Mouse (Mus musculus): ENCODE results near the gene Cldn3. TPM values are rescaled to one million over a fixed set of nuclear protein-coding genes. Genes with fewer than 3 reads are reported as not detected.
"Not testable (repeated sequence)": the region's sequence is repeated elsewhere in the genome, so short reads cannot be mapped to it uniquely, and the experiment has no call there.

The Cldn3 gene
- polyA plus RNA-seq, 1 experiment from 2014 or later, result 1.2 TPM

DNA sequence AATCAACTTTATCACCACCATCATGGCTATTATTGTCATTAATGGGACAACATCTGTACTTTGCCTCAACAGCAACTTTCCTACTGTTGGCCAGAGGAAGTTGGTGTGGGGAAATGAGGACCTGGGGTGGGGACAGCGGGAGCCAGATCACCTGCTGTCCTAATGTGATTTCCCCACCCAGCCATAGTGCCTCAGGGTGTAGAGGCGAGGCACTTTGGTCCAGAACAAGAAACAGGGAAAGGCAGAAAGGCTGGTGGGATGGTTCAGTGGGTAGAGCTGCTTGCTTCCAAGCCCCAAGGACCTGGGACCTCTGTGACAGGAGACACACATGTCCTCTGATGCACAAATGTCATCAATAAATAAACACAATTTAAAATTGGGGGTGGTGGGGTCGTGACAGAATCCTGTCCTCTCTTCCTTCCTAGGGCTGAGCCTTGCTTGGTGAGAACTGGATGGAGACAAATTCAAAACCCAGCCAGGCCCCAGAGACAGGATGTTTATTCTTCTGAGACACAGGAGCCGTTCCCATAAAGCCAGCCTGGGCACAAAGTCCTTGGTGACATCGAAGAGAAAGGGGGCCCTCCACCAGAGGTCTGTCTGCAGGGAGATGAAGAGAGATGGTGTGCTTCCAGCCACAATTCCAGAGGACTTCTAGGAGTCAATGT is 38.5 kb upstream of the Cldn3 start:
- H3K9ac ChIP-seq, result no peak overlapping the region
- WGBS (ENCODE audit: insufficient replicate concordance), result 31% methylated on average over 5 of the region's 5 CpGs

GRCm38 (mm10) chr5:134948085-134948439 is 38.0 kb upstream of the Cldn3 start:
- Histone ChIP-seq H3K27me3 (peaks cover 38% of the 10 kb centered on the region), H3K36me3 (replicated peaks) (no peaks in the 10 kb centered on the region), H3K9me3 (replicated peaks) (no peaks in the 10 kb centered on the region), H3K4me2 (no peak overlapping the region), H3K27ac (replicated peaks) (no peak overlapping the region), H3K4me1 (replicated peaks) (peaks cover 35% of the 10 kb centered on the region), H3K9ac (no peak overlapping the region), H3K4me3 (replicated peaks) (no peak overlapping the region)
- 41% methylated on average over 4 of the region's 4 CpGs for WGBS (ENCODE audit: insufficient replicate concordance)
- ATAC-seq (ENCODE audit: insufficient read depth), result no peak

More for the DNA sequence above, 38.5 kb upstream of the Cldn3 start:
- no peak for ATAC-seq (ENCODE audit: insufficient read depth)
- Histone ChIP-seq H3K36me3 (replicated peaks) (no peaks in the 10 kb centered on the region), H3K9me3 (replicated peaks) (no peaks in the 10 kb centered on the region), H3K27ac (replicated peaks) (no peak overlapping the region), H3K4me2 (no peak overlapping the region), H3K4me3 (replicated peaks) (no peak overlapping the region), H3K27me3 (peaks cover 33% of the 10 kb centered on the region), H3K4me1 (replicated peaks) (peaks cover 40% of the 10 kb centered on the region)

DNA sequence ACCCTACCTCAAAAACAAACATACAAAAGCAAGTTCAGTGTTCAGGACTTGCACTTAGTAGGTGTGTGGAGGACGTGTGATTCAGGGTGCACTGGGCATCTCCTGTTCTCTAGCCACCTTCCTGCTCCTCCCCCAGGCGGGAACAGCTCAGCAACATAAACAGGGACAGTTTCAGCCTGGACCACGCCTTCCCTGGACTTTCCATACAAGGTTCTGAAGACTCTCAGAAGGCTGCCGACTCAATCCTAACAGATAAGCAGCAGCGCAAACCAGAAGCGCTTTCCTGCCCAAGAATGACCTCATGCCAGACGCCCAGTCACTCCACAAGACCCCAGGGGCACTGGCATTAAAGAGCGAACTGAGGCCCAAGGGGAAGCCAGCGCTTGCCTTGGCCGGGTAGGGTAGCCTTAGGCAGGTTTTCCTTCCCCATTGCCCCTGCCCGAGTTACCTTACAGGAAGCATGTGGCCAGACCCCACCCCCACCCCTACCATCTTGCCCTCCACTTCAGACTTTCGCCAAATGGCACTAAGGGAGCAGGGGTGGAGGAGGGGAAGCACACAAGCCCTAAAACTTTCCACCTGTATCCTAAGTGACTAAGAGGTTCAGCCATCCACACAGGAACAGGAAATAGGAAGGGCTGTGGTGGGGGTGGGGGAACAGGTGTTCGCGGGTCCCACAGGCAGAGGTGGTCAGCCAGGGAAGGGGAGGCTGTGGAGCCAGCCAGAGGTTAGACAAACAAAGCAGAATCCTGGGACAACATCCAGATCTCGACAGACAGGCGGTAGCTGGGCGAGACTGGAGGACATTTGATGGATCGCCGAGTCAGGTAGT is 34.7 kb upstream of the Cldn3 start:
- no peaks in the 10 kb centered on the region for H3K9me3 ChIP-seq (replicated peaks)
- H3K9ac ChIP-seq, result no peak overlapping the region
- H3K4me3 ChIP-seq (replicated peaks), result no peak overlapping the region
- peaks cover 28% of the 10 kb centered on the region for H3K27me3 ChIP-seq
- H3K36me3 ChIP-seq (replicated peaks), result no peaks in the 10 kb centered on the region
- no peak overlapping the region for H3K27ac ChIP-seq (replicated peaks)
- 12% methylated on average over 19 of the region's 19 CpGs for WGBS (ENCODE audit: insufficient replicate concordance)
- peak overlapping the region; percentile 25; the same call in 1 of the 2 replicates for H3K4me2 ChIP-seq
- peaks cover 22% of the 10 kb centered on the region for H3K4me1 ChIP-seq (replicated peaks)
- no peak for ATAC-seq (ENCODE audit: insufficient read depth)

- no peak overlapping the region for H3K4me3 ChIP-seq (replicated peaks)
- 0 out of 2 replicates have a peak, but pooled peaks cover 15% of the 10 kb centered on the region for H3K27me3 ChIP-seq
- no peak overlapping the region for H3K9ac ChIP-seq
- H3K27ac ChIP-seq (replicated peaks), result no peak overlapping the region
- H3K36me3 ChIP-seq (replicated peaks), result no peaks in the 10 kb centered on the region
- ATAC-seq (ENCODE audit: insufficient read depth), result no peak
- no peaks in the 10 kb centered on the region for H3K9me3 ChIP-seq (replicated peaks)
- H3K4me1 ChIP-seq (replicated peaks), result peaks cover 10% of the 10 kb centered on the region
- WGBS (ENCODE audit: insufficient replicate concordance), result 62% methylated on average over 5 of the region's 5 CpGs
- no peak overlapping the region for H3K4me2 ChIP-seq
These were observed 30.5 kb upstream of the Cldn3 start for GRCm38 (mm10) chr5:134955491-134955890.

DNA sequence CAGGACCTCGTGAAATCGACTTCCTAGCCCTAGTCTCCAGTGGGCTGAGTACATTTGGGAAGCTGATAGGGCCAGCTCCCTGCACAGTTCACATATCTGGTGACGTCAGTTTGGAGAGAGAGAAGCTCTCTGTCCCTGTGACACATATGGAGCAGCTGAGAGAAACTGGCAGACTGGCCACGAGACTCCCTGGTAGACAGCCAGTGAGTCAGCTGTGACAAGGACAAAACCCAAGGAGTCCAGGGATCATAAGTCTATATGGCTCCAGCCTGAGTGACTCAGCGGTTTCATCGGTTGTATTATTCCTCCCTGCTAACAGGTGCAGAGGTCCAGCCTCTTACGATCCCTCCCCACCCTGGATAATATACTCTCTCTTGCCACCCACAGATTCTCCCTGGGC is 26.9 kb upstream of the Cldn3 start:
- no peak overlapping the region for H3K4me2 ChIP-seq
- H3K9ac ChIP-seq, result no peak overlapping the region
- H3K27ac ChIP-seq (replicated peaks), result no peak overlapping the region
- no peaks in the 10 kb centered on the region; the same call in 1 of the 2 replicates for H3K4me1 ChIP-seq (replicated peaks)
- no peak overlapping the region for H3K4me3 ChIP-seq (replicated peaks)
- no peaks in the 10 kb centered on the region for H3K36me3 ChIP-seq (replicated peaks)
- 57% methylated on average over 7 of the region's 7 CpGs for whole genome bisulfite sequencing (ENCODE audit: insufficient replicate concordance)
- no peak for ATAC-seq (ENCODE audit: insufficient read depth)
- H3K9me3 ChIP-seq (replicated peaks), result no peaks in the 10 kb centered on the region
- H3K27me3 ChIP-seq, result no peaks in the 10 kb centered on the region

DNA sequence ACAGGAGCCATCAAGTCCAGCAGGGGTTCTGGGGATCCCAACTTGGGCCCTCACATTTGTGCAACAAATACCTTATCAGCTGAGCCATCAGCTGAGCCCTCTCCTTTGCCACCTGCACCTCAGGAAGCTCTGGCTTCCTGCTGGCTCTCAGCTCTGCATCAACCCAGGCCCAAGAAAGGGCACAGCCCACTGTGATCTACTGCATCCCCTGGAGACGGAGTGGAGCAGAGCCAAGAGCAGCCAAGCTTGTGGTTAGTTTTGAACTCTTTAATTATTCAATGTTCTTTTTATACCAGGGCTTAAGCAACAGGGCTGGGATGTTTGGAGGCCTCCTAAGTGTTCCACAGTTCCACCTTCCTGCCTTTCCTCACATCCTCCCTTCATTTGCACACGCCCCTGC is 25.6 kb upstream of the Cldn3 start:
- H3K4me1 ChIP-seq (replicated peaks), result peaks cover 3% of the 10 kb centered on the region
- H3K9me3 ChIP-seq (replicated peaks), result no peaks in the 10 kb centered on the region
- H3K27me3 ChIP-seq, result no peaks in the 10 kb centered on the region
- no peak overlapping the region for H3K9ac ChIP-seq
- no peak overlapping the region for H3K4me3 ChIP-seq (replicated peaks)
- 66% methylated on average over 2 of the region's 2 CpGs for WGBS (ENCODE audit: insufficient replicate concordance)
- H3K27ac ChIP-seq (replicated peaks), result no peak overlapping the region
- H3K4me2 ChIP-seq, result no peak overlapping the region
- ATAC-seq (ENCODE audit: insufficient read depth), result no peak
- no peaks in the 10 kb centered on the region for H3K36me3 ChIP-seq (replicated peaks)

- WGBS (ENCODE audit: insufficient replicate concordance), result 74% methylated on average over 2 of the region's 2 CpGs
- Histone ChIP-seq H3K9ac (no peak overlapping the region), H3K9me3 (replicated peaks) (no peaks in the 10 kb centered on the region), H3K27me3 (peaks cover 2% of the 10 kb centered on the region; the same call in 1 of the 2 replicates), H3K36me3 (replicated peaks) (no peaks in the 10 kb centered on the region), H3K4me1 (replicated peaks) (peaks cover 13% of the 10 kb centered on the region), H3K27ac (replicated peaks) (no peak overlapping the region), H3K4me2 (no peak overlapping the region), H3K4me3 (replicated peaks) (no peak overlapping the region)
- ATAC-seq (ENCODE audit: insufficient read depth), result no peak
These were observed 24.5 kb upstream of the Cldn3 start for GRCm38 (mm10) chr5:134961519-134961918.

- 28% methylated on average over 5 of the region's 5 CpGs for WGBS (ENCODE audit: insufficient replicate concordance)
- Histone ChIP-seq H3K4me2 (no peak overlapping the region), H3K4me3 (replicated peaks) (no peak overlapping the region), H3K27me3 (peaks cover 14% of the 10 kb centered on the region), H3K27ac (replicated peaks) (no peak overlapping the region), H3K9ac (no peak overlapping the region), H3K9me3 (replicated peaks) (no peaks in the 10 kb centered on the region), H3K4me1 (replicated peaks) (peaks cover 15% of the 10 kb centered on the region), H3K36me3 (replicated peaks) (no peaks in the 10 kb centered on the region)
- ATAC-seq (ENCODE audit: insufficient read depth), result no peak
These were observed 22.5 kb upstream of the Cldn3 start for GRCm38 (mm10) chr5:134963546-134963945.

DNA sequence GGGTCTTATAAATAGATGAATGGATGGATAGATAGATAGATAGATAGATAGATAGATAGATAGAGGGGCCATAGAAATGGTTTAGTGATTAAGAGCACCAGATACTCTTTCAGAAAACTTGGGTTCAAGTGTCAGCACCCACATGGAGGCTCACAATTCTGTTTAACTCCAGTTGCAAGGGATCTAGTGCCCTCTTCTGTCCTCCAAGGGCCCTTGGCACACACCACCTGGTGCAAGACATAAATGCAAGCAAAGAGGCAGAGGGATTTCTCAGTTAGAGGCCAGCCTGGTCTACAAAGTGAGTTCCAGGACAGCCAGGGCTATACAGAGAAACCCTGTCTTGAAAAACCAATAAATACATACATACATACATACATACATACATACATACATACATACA is 21.4 kb upstream of the Cldn3 start:
- H3K27me3 ChIP-seq, result peaks cover 14% of the 10 kb centered on the region
- not testable (repeated sequence) for H3K4me2 ChIP-seq

DNA sequence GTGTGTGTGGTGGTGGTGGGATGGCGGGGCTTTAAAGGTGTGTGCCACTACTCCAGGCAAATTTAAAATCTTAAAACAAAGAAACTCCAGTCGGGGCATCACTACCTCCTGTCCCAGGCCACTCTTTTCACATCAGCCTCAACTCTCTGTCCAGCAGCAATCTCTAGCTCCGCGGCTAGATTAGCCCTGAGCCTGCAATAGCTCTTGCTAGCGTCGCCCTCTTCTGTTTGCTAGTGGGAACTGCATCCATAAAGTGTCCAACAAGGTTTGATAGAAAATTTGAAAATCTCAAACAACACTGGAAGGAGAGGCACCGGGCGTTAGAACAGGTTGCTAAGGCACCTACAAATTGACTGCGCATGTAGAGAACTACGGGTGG is 20.6 kb upstream of the Cldn3 start:
- H3K4me3 ChIP-seq (replicated peaks), result peak overlapping the region; percentile 34
- no peak overlapping the region for H3K27ac ChIP-seq (replicated peaks)
- H3K9ac ChIP-seq, result peak overlapping the region; percentile 25; the same call in 1 of the 2 replicates
- 5% methylated on average over 10 of the region's 10 CpGs for WGBS (ENCODE audit: insufficient replicate concordance)
- peak; percentile 63 for ATAC-seq (ENCODE audit: insufficient read depth)
- no peaks in the 10 kb centered on the region for H3K36me3 ChIP-seq (replicated peaks)
- H3K27me3 ChIP-seq, result peaks cover 14% of the 10 kb centered on the region
- peak overlapping the region; percentile 71 for H3K4me2 ChIP-seq
- no peaks in the 10 kb centered on the region for H3K9me3 ChIP-seq (replicated peaks)
- H3K4me1 ChIP-seq (replicated peaks), result peaks cover 15% of the 10 kb centered on the region

More for the DNA sequence above, 21.4 kb upstream of the Cldn3 start:
- not testable (repeated sequence) for H3K9me3 ChIP-seq (replicated peaks); H3K4me3 ChIP-seq (replicated peaks); H3K9ac ChIP-seq; ATAC-seq (ENCODE audit: insufficient read depth); H3K36me3 ChIP-seq (replicated peaks); H3K27ac ChIP-seq (replicated peaks)
- H3K4me1 ChIP-seq (replicated peaks), result peaks cover 15% of the 10 kb centered on the region

Data from liver, embryonic 15.5 days (tissue).